In genomic region chr5:65697486-65697835, GRCm38 (mm10) we compare ENCODE assay signal across 7 mouse cellular contexts. TPM values are rescaled to one million over a fixed set of nuclear protein-coding genes. Genes with fewer than 3 reads are reported as not detected.
DNase-seq lines count a peak whose midpoint lies in the region; ATAC-seq and TF ChIP-seq lines count a peak whose summit lies in the region.

No protein-coding gene starts in this region.

- DNase-seq in embryonic facial prominence, embryonic 10.5 days (ENCODE audit: low spot score) = no peak
- DNase-seq in gastrocnemius, postnatal 4 days (ENCODE audit: low spot score in 2 of 2) = peak; percentile 48 to 65
- DNase-seq in limb, embryonic 14.5 days (ENCODE audit: low spot score) = peak; percentile 15

- ATAC-seq in megakaryocyte, adult 5-6 weeks (ENCODE audit: poor library complexity, severe bottlenecking) = no peak
- ATAC-seq in limb, embryonic 14.5 days (ENCODE audit: low FRiP score, low read depth) = peak; percentile 48
- ATAC-seq in neural tube, embryonic 13.5 days (ENCODE audit: low read depth) = peak; percentile 77
- ATAC-seq in monocyte, adult 5-6 weeks (replicated peaks; ENCODE audit: insufficient number of reproducible peaks, low FRiP score, low TSS enrichment, poor library complexity, severe bottlenecking) = no peak

- H3K27me3 ChIP-seq in megakaryocyte, embryonic 14.5 days (replicated peaks) = no peaks in the 10 kb centered on the region
- no peaks in the 10 kb centered on the region for H3K27me3 ChIP-seq in embryonic facial prominence, embryonic 10.5 days (replicated peaks; ENCODE audit: low read depth, poor library complexity, severe bottlenecking)
- no peaks in the 10 kb centered on the region for H3K27me3 ChIP-seq in limb, embryonic 14.5 days (ENCODE audit: control insufficient read depth, insufficient read depth, low read length)
- H3K27me3 ChIP-seq in neural tube, embryonic 13.5 days = no peaks in the 10 kb centered on the region

- under 1% methylated on average over 49 of the region's 49 CpGs for WGBS in embryonic facial prominence, embryonic 10.5 days
- 0% methylated on average over 29 of the region's 49 CpGs for WGBS in limb, embryonic 14.5 days
- WGBS in neural tube, embryonic 13.5 days = under 1% methylated on average over 46 of the region's 49 CpGs

- H3K4me3 ChIP-seq in megakaryocyte, embryonic 14.5 days (replicated peaks) = peak overlapping the region; percentile 95
- peak overlapping the region; percentile 99 for H3K4me3 ChIP-seq in embryonic facial prominence, embryonic 10.5 days
- H3K4me3 ChIP-seq in limb, embryonic 14.5 days (replicated peaks; ENCODE audit: low read length) = peak overlapping the region; percentile 98
- H3K4me3 ChIP-seq in neural tube, embryonic 13.5 days = peak overlapping the region; percentile 98

- peaks cover 35% of the 10 kb centered on the region for H3K4me1 ChIP-seq in megakaryocyte, embryonic 14.5 days
- peaks cover 28% of the 10 kb centered on the region for H3K4me1 ChIP-seq in embryonic facial prominence, embryonic 10.5 days
- H3K4me1 ChIP-seq in limb, embryonic 14.5 days (ENCODE audit: control insufficient read depth, insufficient read depth, low read length) = peaks cover 10% of the 10 kb centered on the region
- peaks cover 32% of the 10 kb centered on the region for H3K4me1 ChIP-seq in neural tube, embryonic 13.5 days (replicated peaks)

- H3K4me2 ChIP-seq in limb, embryonic 14.5 days (replicated peaks; ENCODE audit: low read depth, low read length, severe bottlenecking) = peak overlapping the region; percentile 70
- H3K4me2 ChIP-seq in neural tube, embryonic 13.5 days = peak overlapping the region; percentile 61

- peak overlapping the region; percentile 97 for H3K9ac ChIP-seq in limb, embryonic 14.5 days (ENCODE audit: low read depth, low read length, severe bottlenecking)
- peak overlapping the region; percentile 96 for H3K9ac ChIP-seq in neural tube, embryonic 13.5 days

- H3K27ac ChIP-seq in embryonic facial prominence, embryonic 10.5 days (replicated peaks) = peak overlapping the region; percentile 98
- H3K27ac ChIP-seq in limb, embryonic 14.5 days (replicated peaks; ENCODE audit: low read depth, low read length) = peak overlapping the region; percentile 90
- H3K27ac ChIP-seq in neural tube, embryonic 13.5 days (replicated peaks) = peak overlapping the region; percentile 96

- H3K9me3 ChIP-seq in megakaryocyte, embryonic 14.5 days = no peaks in the 10 kb centered on the region
- H3K9me3 ChIP-seq in embryonic facial prominence, embryonic 10.5 days = no peaks in the 10 kb centered on the region
- H3K9me3 ChIP-seq in limb, embryonic 14.5 days (ENCODE audit: control insufficient read depth, low read length) = no peaks in the 10 kb centered on the region
- no peaks in the 10 kb centered on the region for H3K9me3 ChIP-seq in neural tube, embryonic 13.5 days

- TF ChIP-seq POLR2A in limb, embryonic 14.5 days (IDR thresholded peaks at IDR 0.05; ENCODE audit: borderline replicate concordance, extremely low read depth, insufficient read depth, insufficient read length) = no peak

- peaks cover 29% of the 10 kb centered on the region for H3K36me3 ChIP-seq in megakaryocyte, embryonic 14.5 days (replicated peaks; ENCODE audit: low read length)
- H3K36me3 ChIP-seq in embryonic facial prominence, embryonic 10.5 days (replicated peaks) = peaks cover 33% of the 10 kb centered on the region
- peaks cover 20% of the 10 kb centered on the region for H3K36me3 ChIP-seq in limb, embryonic 14.5 days (ENCODE audit: control insufficient read depth, insufficient read depth, low read length)
- peaks cover 5% of the 10 kb centered on the region for H3K36me3 ChIP-seq in neural tube, embryonic 13.5 days

RNA-seq across cellular contexts. Expression of gene Pds5a, which starts 0.6 kb away (rescaled TPM):
- polyA plus RNA-seq in megakaryocyte, embryonic 14.5 days (2012; ENCODE audit: insufficient read depth, low replicate concordance) = 1.8 and 4.8 TPM in 2 replicates
- total RNA-seq in megakaryocyte, adult 5-6 weeks (2015) = 159 and 200 TPM in 2 replicates
- 162 and 176 TPM in 2 replicates for total RNA-seq in megakaryocyte, adult 5-6 weeks (2017)
- 93.2 and 98.1 TPM in 2 replicates for polyA plus RNA-seq in embryonic facial prominence, embryonic 10.5 days (2016; fragmentation: Nextera tagmentation; extraction: Ambion mirVana)
- 10 to 100 TPM; 84.5 to 85.6 TPM for total RNA-seq in gastrocnemius, postnatal 4 days (2021)
- 90.6 and 90.8 TPM in 2 replicates for polyA plus RNA-seq in limb, embryonic 14.5 days (2012; rRNA removed)
- polyA plus RNA-seq in limb, embryonic 14.5 days (2014; fragmentation: Nextera tagmentation; extraction: Ambion mirVana) = 82.7 and 95.3 TPM in 2 replicates
- polyA plus RNA-seq in neural tube, embryonic 13.5 days (2015; fragmentation: Nextera tagmentation; extraction: Ambion mirVana) = 46.3 and 53.9 TPM in 2 replicates
- 172 to 257 TPM (median 179 TPM) in 3 replicates for total RNA-seq in monocyte, adult 5-6 weeks (2017)

Comparison
In these comparisons a context has a peak if more than half of its experiments do, and no peak if none do; other contexts are left out.
1. ATAC-seq: peak in limb, embryonic 14.5 days (single experiment) and neural tube, embryonic 13.5 days (single experiment); none in megakaryocyte, adult 5-6 weeks (single experiment) and monocyte, adult 5-6 weeks (single experiment).
2. Peak in every context shown above with its lines, with median percentiles within 50 percentile points of each other: H3K4me3 ChIP-seq and H3K27ac ChIP-seq.